Comparison of ENCODE assay signal across 21 mouse cellular contexts in genomic region chr17:12655826-12656225, GRCm38 (mm10). TPM values are rescaled to one million over a fixed set of nuclear protein-coding genes. Genes with fewer than 3 reads are reported as not detected.
A peak's percentile ranks its signal among the peaks of the same experiment; 100 is the strongest.
DNase-seq lines count a peak whose midpoint lies in the region; ATAC-seq lines count a peak whose summit lies in the region.
"Had no signal": no experiment of that assay in that cellular context is flagged by ENCODE, and none has a peak within 500 bp of the region (broad histone marks: within the 10 kb centered on the region; RNA-seq: fewer than 3 reads in every experiment).

No protein-coding gene starts in this region.

- H3K4me3 ChIP-seq in embryonic facial prominence, embryonic 14.5 days (ENCODE audit: low read depth, low read length): no peak overlapping the region
- no peak overlapping the region for H3K4me3 ChIP-seq in embryonic facial prominence, embryonic 10.5 days
- H3K4me3 ChIP-seq: hindbrain, embryonic 12.5 days; intestine, embryonic 15.5 days; kidney, embryonic 15.5 days; liver, embryonic 12.5 days; midbrain, embryonic 15.5 days had no signal

- no peak for ATAC-seq in embryonic facial prominence, embryonic 14.5 days (ENCODE audit: low read depth)
- peak; percentile 93 for ATAC-seq in activated CD4-positive, CD25-positive, alpha-beta regulatory T cell, adult 4 months
- ATAC-seq: intestine, embryonic 15.5 days; liver, embryonic 12.5 days; midbrain, embryonic 15.5 days had no signal

- no peaks in the 10 kb centered on the region for H3K9me3 ChIP-seq in embryonic facial prominence, embryonic 14.5 days (ENCODE audit: control insufficient read depth, low read length)
- H3K9me3 ChIP-seq in embryonic facial prominence, embryonic 10.5 days: no peaks in the 10 kb centered on the region
- H3K9me3 ChIP-seq: hindbrain, embryonic 12.5 days; intestine, embryonic 15.5 days; kidney, embryonic 15.5 days; liver, embryonic 12.5 days; midbrain, embryonic 15.5 days had no signal

- no peak overlapping the region for H3K9ac ChIP-seq in embryonic facial prominence, embryonic 14.5 days (ENCODE audit: low read depth, low read length)
- H3K9ac ChIP-seq: hindbrain, embryonic 12.5 days; intestine, embryonic 15.5 days; kidney, embryonic 15.5 days; liver, embryonic 12.5 days; lung, embryonic 14.5 days; midbrain, embryonic 15.5 days had no signal

- H3K4me2 ChIP-seq in embryonic facial prominence, embryonic 14.5 days (ENCODE audit: low read depth, low read length): no peak overlapping the region
- H3K4me2 ChIP-seq: hindbrain, embryonic 12.5 days; intestine, embryonic 15.5 days; kidney, embryonic 15.5 days; liver, embryonic 12.5 days; lung, embryonic 14.5 days; midbrain, embryonic 15.5 days had no signal

- no peaks in the 10 kb centered on the region for H3K36me3 ChIP-seq in embryonic facial prominence, embryonic 14.5 days (ENCODE audit: control insufficient read depth, insufficient read depth, low read length)
- H3K36me3 ChIP-seq in embryonic facial prominence, embryonic 10.5 days (replicated peaks): no peaks in the 10 kb centered on the region
- H3K36me3 ChIP-seq: hindbrain, embryonic 12.5 days; intestine, embryonic 15.5 days; kidney, embryonic 15.5 days; liver, embryonic 12.5 days; midbrain, embryonic 15.5 days had no signal

- H3K4me1 ChIP-seq in embryonic facial prominence, embryonic 14.5 days (ENCODE audit: control insufficient read depth, insufficient read depth, low read length): no peaks in the 10 kb centered on the region
- no peaks in the 10 kb centered on the region for H3K4me1 ChIP-seq in embryonic facial prominence, embryonic 10.5 days
- H3K4me1 ChIP-seq: hindbrain, embryonic 12.5 days; intestine, embryonic 15.5 days; kidney, embryonic 15.5 days; liver, embryonic 12.5 days; midbrain, embryonic 15.5 days had no signal

- H3K27ac ChIP-seq in embryonic facial prominence, embryonic 14.5 days (replicated peaks; ENCODE audit: low read depth, low read length): 0 out of 2 replicates have a peak overlapping the region, but pooled peaks have one; percentile 44
- H3K27ac ChIP-seq in embryonic facial prominence, embryonic 10.5 days (replicated peaks): no peak overlapping the region
- H3K27ac ChIP-seq: hindbrain, embryonic 12.5 days; intestine, embryonic 15.5 days; kidney, embryonic 15.5 days; liver, embryonic 12.5 days; midbrain, embryonic 15.5 days had no signal

- 70% methylated on average over 7 of the region's 7 CpGs for WGBS in embryonic facial prominence, embryonic 14.5 days
- 81% methylated on average over 7 of the region's 7 CpGs for WGBS in embryonic facial prominence, embryonic 10.5 days

- no peaks in the 10 kb centered on the region for H3K27me3 ChIP-seq in embryonic facial prominence, embryonic 14.5 days (replicated peaks; ENCODE audit: control insufficient read depth, insufficient read depth, low read length)
- H3K27me3 ChIP-seq in embryonic facial prominence, embryonic 10.5 days (replicated peaks; ENCODE audit: low read depth, poor library complexity, severe bottlenecking): no peaks in the 10 kb centered on the region
- H3K27me3 ChIP-seq: hindbrain, embryonic 12.5 days; intestine, embryonic 15.5 days; kidney, embryonic 15.5 days; midbrain, embryonic 15.5 days had no signal

- DNase-seq in embryonic facial prominence, embryonic 14.5 days (ENCODE audit: low spot score): peak; percentile 15
- DNase-seq in embryonic facial prominence, embryonic 10.5 days (ENCODE audit: low spot score): no peak
- peak; percentile 69 for DNase-seq in naive thymus-derived CD4-positive, alpha-beta T cell, adult 2 months (ENCODE audit: low read depth)
- peak; percentile 15 to 24 for DNase-seq in thymus, postnatal 36 days
- no peak for DNase-seq in cerebellum, adult 9-11 months
- no peak for DNase-seq in adrenal gland, adult 8-10 months
- DNase-seq in left cerebral cortex, postnatal 36 days (ENCODE audit: low spot score in 2 of 2): no peak
- DNase-seq: cerebellum, postnatal 14 days; gastrocnemius, postnatal 10 days; left cerebral cortex, postnatal 4 days; lung, embryonic 14.5 days; right cerebral cortex, adult 18-20 months had no signal

- intact Hi-C loops in left cerebral cortex, postnatal 36 days (cut with DNase I): no loop called here

RNA-seq across cellular contexts. Expression of gene Slc22a1, which starts 19.8 kb away (rescaled TPM):
- polyA plus RNA-seq in embryonic facial prominence, embryonic 14.5 days (2014; fragmentation: Nextera tagmentation; extraction: Ambion mirVana): 0.31 and 0.38 TPM in 2 replicates
- not detected in 2 replicates for polyA plus RNA-seq in embryonic facial prominence, embryonic 10.5 days (2016; fragmentation: Nextera tagmentation; extraction: Ambion mirVana)
- polyA plus RNA-seq in activated CD4-positive, CD25-positive, alpha-beta regulatory T cell, adult 4 months (2017; shearing (Covaris generic)): under 1 TPM in 1 of 2 experiments, not detected in 1; 0.81 TPM
- under 1 TPM in 3 of 4 experiments, not detected in 1; 0.23 to 0.37 (median 0.30) TPM for total RNA-seq in adrenal gland, adult 8-10 months (2022)
- 1 to 10 TPM in 1 of 2 experiments, under 1 TPM in 1; 0.72 to 1.1 TPM for total RNA-seq in left cerebral cortex, postnatal 36 days (2021)
- total RNA-seq: gastrocnemius, postnatal 10 days; layer of hippocampus, postnatal 14 days had no signal
- polyA plus RNA-seq: embryonic facial prominence, embryonic 11.5 days; hindbrain, embryonic 12.5 days; liver, embryonic 12.5 days; midbrain, embryonic 15.5 days; neural tube, embryonic 11.5 days had no signal

Comparison
In these comparisons a context has a peak if more than half of its experiments do, and no peak if none do; other contexts are left out.
1. DNase-seq: peak in embryonic facial prominence, embryonic 14.5 days (single experiment), naive thymus-derived CD4-positive, alpha-beta T cell, adult 2 months (single experiment) and thymus, postnatal 36 days (2 of 2); none in embryonic facial prominence, embryonic 10.5 days (single experiment), cerebellum, adult 9-11 months (single experiment), adrenal gland, adult 8-10 months (single experiment) and left cerebral cortex, postnatal 36 days (0 of 2).